Mouse (Mus musculus) E14TG2a.4 (cell line): Measurements from ENCODE around the gene Gdf10.

Experiments used
- CTCF ChIP-seq: conservative IDR thresholded peaks from 2 replicates; pipeline ENCODE4 v1.5.1; 2014; ENCODE audit warnings: low read length
- NANOG ChIP-seq: IDR thresholded peaks from 2 replicates; pipeline ENCODE4 v1.6.1; 2014; ENCODE audit warnings: borderline replicate concordance, low read length, mixed read lengths

GRCm38 (mm10) chr14:33896628-33897300, 26.6 kb upstream of the Gdf10 start:
- no peak for TF ChIP-seq CTCF
- no peak for TF ChIP-seq NANOG
